Mouse (Mus musculus) E14TG2a.4 (cell line): ENCODE data around the gene Fcf1.

ENCODE experiments used
- CTCF ChIP-seq: conservative IDR thresholded peaks from 2 replicates; pipeline ENCODE4 v1.5.1; 2014; ENCODE audit warnings: low read length
- NANOG ChIP-seq: IDR thresholded peaks from 2 replicates; pipeline ENCODE4 v1.6.1; 2014; ENCODE audit warnings: borderline replicate concordance, low read length, mixed read lengths

GRCm38 (mm10) chr12:85022071-85022470 is 51.4 kb downstream of the Fcf1 start:
- no peak for TF ChIP-seq CTCF
- TF ChIP-seq NANOG: no peak
